Comparison of ENCODE assay signal across 8 mouse cellular contexts in genomic region chr2:131127161-131127730, GRCm38 (mm10). TPM values are rescaled to one million over a fixed set of nuclear protein-coding genes. Genes with fewer than 3 reads are reported as not detected.
DNase-seq lines count a peak whose midpoint lies in the region; ATAC-seq and TF ChIP-seq lines count a peak whose summit lies in the region.

TSS of gene Hspa12b (plus strand) at chr2:131127280.

- ATAC-seq in hindbrain, embryonic 13.5 days (ENCODE audit: low FRiP score): peak; percentile 58
- ATAC-seq in midbrain, embryonic 16.5 days: peak; percentile 73; the same call in 1 of the 2 replicates

- TF ChIP-seq POLR2A in liver, adult 2 months (IDR thresholded peaks at IDR 0.05; ENCODE audit: extremely low read depth, insufficient read depth, low read length): no peak

- H3K27me3 ChIP-seq in hindbrain, embryonic 13.5 days: 0 out of 2 replicates have a peak, but pooled peaks cover 5% of the 10 kb centered on the region
- no peaks in the 10 kb centered on the region; the same call in 1 of the 2 replicates for H3K27me3 ChIP-seq in liver, adult 2 months (ENCODE audit: control insufficient read depth, insufficient read depth, low read length)
- H3K27me3 ChIP-seq in midbrain, embryonic 16.5 days (ENCODE audit: control insufficient read depth, insufficient read depth, low read depth, low read length): no peaks in the 10 kb centered on the region

- H3K4me2 ChIP-seq in hindbrain, embryonic 13.5 days: peak within 1 kb of the TSS; percentile 83
- peak within 1 kb of the TSS; percentile 71 for H3K4me2 ChIP-seq in midbrain, embryonic 16.5 days (ENCODE audit: low read length)

- WGBS in hindbrain, embryonic 13.5 days: 2% methylated on average over 28 of the region's 28 CpGs
- 8% methylated on average over 28 of the region's 28 CpGs for WGBS in liver, adult 2 months
- 2% methylated on average over 27 of the region's 28 CpGs for WGBS in midbrain, embryonic 16.5 days

- H3K27ac ChIP-seq in hindbrain, embryonic 13.5 days: no peak within 1 kb of the TSS
- 0 out of 2 replicates have a peak within 1 kb of the TSS, but pooled peaks have one; percentile 32 for H3K27ac ChIP-seq in liver, adult 2 months (replicated peaks; ENCODE audit: insufficient read depth, low read depth, low read length)
- no peak within 1 kb of the TSS for H3K27ac ChIP-seq in midbrain, embryonic 16.5 days (ENCODE audit: low read length)

- no peaks in the 10 kb centered on the region for H3K36me3 ChIP-seq in hindbrain, embryonic 13.5 days
- H3K36me3 ChIP-seq in liver, adult 2 months (ENCODE audit: control insufficient read depth, insufficient read depth, low read length): no peaks in the 10 kb centered on the region
- no peaks in the 10 kb centered on the region for H3K36me3 ChIP-seq in midbrain, embryonic 16.5 days (ENCODE audit: control insufficient read depth, insufficient read depth, low read length)

- no peaks in the 10 kb centered on the region for H3K9me3 ChIP-seq in hindbrain, embryonic 13.5 days
- no peaks in the 10 kb centered on the region for H3K9me3 ChIP-seq in midbrain, embryonic 16.5 days (replicated peaks; ENCODE audit: control insufficient read depth, low read length, poor library complexity, severe bottlenecking)

- H3K9ac ChIP-seq in hindbrain, embryonic 13.5 days: peak within 1 kb of the TSS; percentile 73
- H3K9ac ChIP-seq in liver, adult 2 months (ENCODE audit: low read depth, low read length): peak within 1 kb of the TSS; percentile 69
- H3K9ac ChIP-seq in midbrain, embryonic 16.5 days (ENCODE audit: low read depth, low read length): peak within 1 kb of the TSS; percentile 67

- peak within 1 kb of the TSS; percentile 41 for H3K4me3 ChIP-seq in hindbrain, embryonic 13.5 days
- H3K4me3 ChIP-seq in liver, adult 2 months (ENCODE audit: insufficient read depth, low read depth, low read length): peak within 1 kb of the TSS; percentile 70
- H3K4me3 ChIP-seq in midbrain, embryonic 16.5 days (ENCODE audit: low read depth, low read length): peak within 1 kb of the TSS; percentile 39

- peaks cover 18% of the 10 kb centered on the region for H3K4me1 ChIP-seq in hindbrain, embryonic 13.5 days (replicated peaks)
- H3K4me1 ChIP-seq in liver, adult 2 months (ENCODE audit: control insufficient read depth, insufficient read depth, low read length): no peaks in the 10 kb centered on the region
- peaks cover 6% of the 10 kb centered on the region for H3K4me1 ChIP-seq in midbrain, embryonic 16.5 days (ENCODE audit: control insufficient read depth, insufficient read depth, low read length)

- no peaks in the 10 kb centered on the region for H3K79me2 ChIP-seq in liver, adult 2 months (ENCODE audit: control insufficient read depth, insufficient read depth, low read length)

- no peak for DNase-seq in urinary bladder, adult 2 months (ENCODE audit: low spot score)
- DNase-seq in urinary bladder, postnatal 10 days (ENCODE audit: low spot score): no peak
- peak; percentile 12 to 50 for DNase-seq in gastrocnemius, adult 8-10 months (ENCODE audit: low spot score in 2 of 2)
- DNase-seq in liver, adult 2 months (ENCODE audit: extremely low read depth, low read depth, low spot score): no peak
- DNase-seq in T-cell, adult 2 months (ENCODE audit: low spot score): no peak
- DNase-seq in right cerebral cortex, postnatal 4 days: no peak

- TF ChIP-seq CTCF in liver, adult 2 months (IDR thresholded peaks at IDR 0.05; ENCODE audit: low read depth, low read length): no peak

RNA-seq across cellular contexts. Expression of gene Hspa12b, which starts in this region (rescaled TPM):
- polyA plus RNA-seq in urinary bladder, adult 2 months (2012; rRNA removed): 33.1 and 34.8 TPM in 2 replicates
- total RNA-seq in gastrocnemius, adult 8-10 months (2022): 1 to 10 TPM; 6.8 to 9.2 (median 6.9) TPM
- polyA plus RNA-seq in hindbrain, embryonic 13.5 days (2015; fragmentation: Nextera tagmentation; extraction: Ambion mirVana): 3.9 and 4.6 TPM in 2 replicates
- total RNA-seq in liver, adult 2 months (2014; rRNA removed): 0.87 and 1.0 TPM in 2 replicates
- polyA plus RNA-seq in liver, adult 2 months (2012; rRNA removed): 0.67 and 1.1 TPM in 2 replicates
- 4.5 and 5.0 TPM in 2 replicates for polyA plus RNA-seq in midbrain, embryonic 16.5 days (2015; fragmentation: Nextera tagmentation; extraction: Ambion mirVana)

Comparison
In these comparisons a context has a peak if more than half of its experiments do, and no peak if none do; other contexts are left out.
1. DNase-seq: peak in gastrocnemius, adult 8-10 months (2 of 2); none in urinary bladder, adult 2 months (single experiment), urinary bladder, postnatal 10 days (single experiment), liver, adult 2 months (single experiment), T-cell, adult 2 months (single experiment) and right cerebral cortex, postnatal 4 days (single experiment).
2. Peak in every context shown above with its lines, with median percentiles within 50 percentile points of each other: H3K4me3 ChIP-seq and H3K9ac ChIP-seq.